Mouse (Mus musculus) neural tube, embryonic 14.5 days (tissue): Measurements from ENCODE around the gene Mindy2. TPM values are rescaled to one million over a fixed set of nuclear protein-coding genes. Genes with fewer than 3 reads are reported as not detected.
A peak's percentile ranks its signal among the peaks of the same experiment; 100 is the strongest.

ENCODE experiments used
- ATAC-seq: fragments of 200-750 bp; cut with Nextera tagmentation; 2 replicates; pipeline ENCODE4 v1.8.0; 2017; ENCODE audit warnings: low read depth, mild to moderate bottlenecking, moderate TSS enrichment, moderate library complexity
- H3K27ac ChIP-seq: fragments of 300-500 bp; sonication (generic); 2 replicates; pipeline ENCODE4 v1.5.1; 2014; ENCODE audit warnings: low read depth, mild to moderate bottlenecking, control low read depth, low read length, moderate library complexity, mixed read lengths
- H3K27me3 ChIP-seq: fragments of 300-500 bp; sonication (generic); 2 replicates; pipeline ENCODE4 v1.6.1; 2014; ENCODE audit warnings: low read length; ENCODE audit not compliant: control insufficient read depth, insufficient read depth
- H3K36me3 ChIP-seq: fragments of 300-500 bp; sonication (generic); 2 replicates; pipeline ENCODE4 v1.6.1; 2014; ENCODE audit warnings: low read length, mixed read lengths; ENCODE audit not compliant: control insufficient read depth, insufficient read depth
- H3K4me1 ChIP-seq: fragments of 300-500 bp; sonication (generic); 2 replicates; pipeline ENCODE4 v1.6.1; 2014; ENCODE audit warnings: low read length; ENCODE audit not compliant: control insufficient read depth, insufficient read depth
- H3K4me2 ChIP-seq: fragments of 300-500 bp; sonication (generic); 2 replicates; pipeline ENCODE4 v1.6.1; 2014; ENCODE audit warnings: mild to moderate bottlenecking, low read depth, low read length, control low read depth
- H3K4me3 ChIP-seq: fragments of 300-500 bp; sonication (generic); 2 replicates; pipeline ENCODE4 v1.5.1; 2014; ENCODE audit warnings: low read depth, low read length, control low read depth, mixed read lengths
- H3K9ac ChIP-seq: fragments of 300-500 bp; sonication (generic); replicated peaks from 2 replicates; pipeline ENCODE4 v1.6.1; 2014; ENCODE audit warnings: low read depth, mild to moderate bottlenecking, control low read depth, low read length, mixed read lengths
- H3K9me3 ChIP-seq: fragments of 300-500 bp; sonication (generic); 2 replicates; pipeline ENCODE4 v1.6.1; 2016; ENCODE audit warnings: low read length; ENCODE audit not compliant: control insufficient read depth
- WGBS: fragments of 180-500 bp; shearing (Covaris S2); extraction: QIAGEN DNeasy Blood & Tissue Kit; methylation state at CpG from one replicate; pipeline ENCODE4 v1.1.7; 2014; 5-methylcytosine and 5-hydroxymethylcytosine counted together
- polyA plus RNA-seq: library from polyadenylated mRNA; unstranded; fragments of >200 nt; fragmentation: Nextera tagmentation; extraction: Ambion mirVana; gene quantifications from 2 replicates; pipeline ENCODE4 v1.2.1, GENCODE M21; 2014

Gene Mindy2
- polyA plus RNA-seq, 1 experiment from 2014 or later = 20.4 TPM

GRCm38 (mm10) chr9:70655764-70656129 lies 1.2 kb downstream of the Mindy2 start:
- Histone ChIP-seq H3K27ac (no peak overlapping the region; the same call in 1 of the 2 replicates), H3K4me2 (peak overlapping the region; percentile 59), H3K27me3 (no peaks in the 10 kb centered on the region), H3K4me3 (peak overlapping the region; percentile 68), H3K9ac (peak overlapping the region; percentile 93; the same call in 1 of the 2 replicates), H3K36me3 (no peaks in the 10 kb centered on the region), H3K4me1 (peaks cover 37% of the 10 kb centered on the region), H3K9me3 (no peaks in the 10 kb centered on the region)
- ATAC-seq = no peak
- WGBS = 33% methylated on average over 2 of the region's 2 CpGs

GRCm38 (mm10) chr9:70654496-70654895 lies 2.5 kb downstream of the Mindy2 start:
- no peak for ATAC-seq
- Histone ChIP-seq H3K27ac (no peak overlapping the region), H3K9me3 (no peaks in the 10 kb centered on the region), H3K4me2 (peak overlapping the region; percentile 59), H3K4me3 (peak overlapping the region; percentile 68), H3K9ac (peak overlapping the region; percentile 34; the same call in 1 of the 2 replicates), H3K27me3 (no peaks in the 10 kb centered on the region), H3K36me3 (no peaks in the 10 kb centered on the region), H3K4me1 (peaks cover 37% of the 10 kb centered on the region)
- 48% methylated on average over 4 of the region's 4 CpGs for WGBS

- H3K4me1 ChIP-seq = peaks cover 37% of the 10 kb centered on the region
- no peaks in the 10 kb centered on the region for H3K36me3 ChIP-seq
- H3K27me3 ChIP-seq = no peaks in the 10 kb centered on the region
- peak overlapping the region; percentile 59 for H3K4me2 ChIP-seq
- H3K4me3 ChIP-seq = peak overlapping the region; percentile 68
- no peaks in the 10 kb centered on the region for H3K9me3 ChIP-seq
- H3K9ac ChIP-seq = peak overlapping the region; percentile 34; the same call in 1 of the 2 replicates
- ATAC-seq = no peak
- WGBS = 68% methylated on average over 2 of the region's 2 CpGs
- H3K27ac ChIP-seq = no peak overlapping the region
Measured at GRCm38 (mm10) chr9:70653875-70654274, 3.1 kb downstream of the Mindy2 start.

GRCm38 (mm10) chr9:70652221-70652620 lies 4.8 kb downstream of the Mindy2 start:
- Histone ChIP-seq H3K9me3 (no peaks in the 10 kb centered on the region), H3K27me3 (no peaks in the 10 kb centered on the region), H3K9ac (no peak overlapping the region), H3K27ac (no peak overlapping the region), H3K4me1 (peaks cover 33% of the 10 kb centered on the region), H3K36me3 (no peaks in the 10 kb centered on the region), H3K4me2 (no peak overlapping the region), H3K4me3 (no peak overlapping the region)
- 78% methylated on average over 2 of the region's 2 CpGs for WGBS
- no peak for ATAC-seq

- WGBS = 95% methylated on average over 1 of the region's 1 CpGs
- no peak overlapping the region for H3K9ac ChIP-seq
- no peak overlapping the region for H3K4me2 ChIP-seq
- no peaks in the 10 kb centered on the region for H3K27me3 ChIP-seq
- H3K36me3 ChIP-seq = no peaks in the 10 kb centered on the region
- no peak overlapping the region for H3K27ac ChIP-seq
- ATAC-seq = no peak
- no peaks in the 10 kb centered on the region for H3K9me3 ChIP-seq
- no peak overlapping the region for H3K4me3 ChIP-seq
- peaks cover 33% of the 10 kb centered on the region for H3K4me1 ChIP-seq
Measured at GRCm38 (mm10) chr9:70650994-70651393, 6.0 kb downstream of the Mindy2 start.

GRCm38 (mm10) chr9:70650260-70650659 lies 6.7 kb downstream of the Mindy2 start:
- H3K27me3 ChIP-seq = no peaks in the 10 kb centered on the region
- WGBS = 96% methylated on average over 2 of the region's 2 CpGs
- no peaks in the 10 kb centered on the region for H3K36me3 ChIP-seq

GRCm38 (mm10) chr9:70636748-70637147 lies 20.2 kb downstream of the Mindy2 start:
- Histone ChIP-seq H3K9ac (no peak overlapping the region), H3K27me3 (no peaks in the 10 kb centered on the region), H3K4me3 (no peak overlapping the region), H3K27ac (no peak overlapping the region), H3K4me2 (no peak overlapping the region), H3K36me3 (no peaks in the 10 kb centered on the region), H3K9me3 (no peaks in the 10 kb centered on the region), H3K4me1 (no peaks in the 10 kb centered on the region)
- WGBS = 90% methylated on average over 2 of the region's 2 CpGs
- no peak for ATAC-seq

More at GRCm38 (mm10) chr9:70650260-70650659, 6.7 kb downstream of the Mindy2 start:
- H3K9me3 ChIP-seq = no peaks in the 10 kb centered on the region
- no peak for ATAC-seq
- H3K9ac ChIP-seq = no peak overlapping the region
- H3K4me1 ChIP-seq = peaks cover 33% of the 10 kb centered on the region
- no peak overlapping the region for H3K27ac ChIP-seq
- H3K4me2 ChIP-seq = no peak overlapping the region
- H3K4me3 ChIP-seq = no peak overlapping the region

- ATAC-seq = no peak
- H3K9me3 ChIP-seq = no peaks in the 10 kb centered on the region
- no peak overlapping the region for H3K9ac ChIP-seq
- H3K4me1 ChIP-seq = no peaks in the 10 kb centered on the region
- H3K36me3 ChIP-seq = no peaks in the 10 kb centered on the region; the same call in 1 of the 2 replicates
- no peaks in the 10 kb centered on the region for H3K27me3 ChIP-seq
- H3K4me3 ChIP-seq = no peak overlapping the region
- no peak overlapping the region for H3K27ac ChIP-seq
- no peak overlapping the region for H3K4me2 ChIP-seq
- 37% methylated on average over 5 of the region's 5 CpGs for WGBS
Measured at GRCm38 (mm10) chr9:70631665-70632064, 25.3 kb downstream of the Mindy2 start.

- no peaks in the 10 kb centered on the region for H3K9me3 ChIP-seq
- no peak for ATAC-seq
- H3K4me2 ChIP-seq = no peak overlapping the region
- H3K4me1 ChIP-seq = no peaks in the 10 kb centered on the region
- no peak overlapping the region for H3K27ac ChIP-seq
- H3K36me3 ChIP-seq = peaks cover 6% of the 10 kb centered on the region; the same call in 1 of the 2 replicates
- no peak overlapping the region for H3K9ac ChIP-seq
- no peaks in the 10 kb centered on the region for H3K27me3 ChIP-seq
- WGBS = 93% methylated on average over 2 of the region's 2 CpGs
- no peak overlapping the region for H3K4me3 ChIP-seq
Measured at GRCm38 (mm10) chr9:70629711-70630110, 27.3 kb downstream of the Mindy2 start.
